Mouse (Mus musculus) cerebellum, postnatal 4 days (tissue): ENCODE measurements at regions not wholly inside any gene's neighbourhood (a gene's known extent, or its start where the extent isn't known, plus 50 kb on each side); places are given as distances from the start of the nearest gene placed in this dataset.
A peak's percentile ranks its signal among the peaks of the same experiment; 100 is the strongest.

Source experiments
- DNase-seq, 2 experiments: peaks; one replicate each; pipeline ENCODE4 v3.0.0; 2022; ENCODE audit warnings: low spot score in 2 of 2, mixed read lengths in 1 of 2

DNA sequence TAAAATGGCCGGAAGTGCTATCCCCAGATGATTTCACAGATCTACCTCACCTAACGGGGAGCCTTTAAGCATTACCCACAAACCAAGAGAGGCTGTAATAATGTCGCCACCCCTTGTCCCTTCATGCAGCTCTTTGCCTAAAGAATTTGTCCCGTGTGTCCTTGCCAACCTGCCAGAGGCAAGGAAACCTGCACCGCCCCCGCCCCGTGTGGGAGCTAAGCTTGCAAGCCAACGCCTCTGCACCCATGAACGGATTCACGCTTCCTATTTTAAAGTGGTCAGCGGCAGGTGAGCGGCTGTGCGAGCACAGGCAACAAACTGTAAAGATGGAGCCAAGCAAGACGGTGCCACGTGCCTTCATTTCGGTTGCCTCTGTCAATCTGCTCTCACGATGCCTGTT is 63.1 kb downstream of the Gm11011 start:
- DNase-seq: no peak

DNA sequence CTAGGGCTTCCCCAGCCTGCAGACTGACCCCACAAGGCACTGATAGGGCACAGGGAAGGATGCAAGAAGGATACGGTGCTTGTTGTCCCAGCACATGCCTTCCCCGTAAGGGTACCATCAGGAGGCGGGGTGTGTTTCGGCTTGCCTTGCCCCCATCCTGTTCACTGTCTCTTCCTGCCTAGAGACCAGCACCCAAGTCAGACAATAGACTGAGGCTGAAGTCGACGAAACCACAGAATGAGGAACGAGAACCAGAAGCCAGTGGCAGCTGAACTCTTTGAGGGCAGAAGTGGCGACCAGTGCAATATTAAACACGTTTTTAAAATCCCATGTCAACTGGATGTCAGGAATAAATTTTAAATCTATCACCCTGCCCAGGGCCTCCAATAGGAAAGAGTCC is 67.6 kb downstream of the Gm11011 start:
- DNase-seq: no peak

- DNase-seq: no peak
Observed at GRCm38 (mm10) chr2:169515350-169515749, 72.2 kb downstream of the Gm11011 start.

DNA sequence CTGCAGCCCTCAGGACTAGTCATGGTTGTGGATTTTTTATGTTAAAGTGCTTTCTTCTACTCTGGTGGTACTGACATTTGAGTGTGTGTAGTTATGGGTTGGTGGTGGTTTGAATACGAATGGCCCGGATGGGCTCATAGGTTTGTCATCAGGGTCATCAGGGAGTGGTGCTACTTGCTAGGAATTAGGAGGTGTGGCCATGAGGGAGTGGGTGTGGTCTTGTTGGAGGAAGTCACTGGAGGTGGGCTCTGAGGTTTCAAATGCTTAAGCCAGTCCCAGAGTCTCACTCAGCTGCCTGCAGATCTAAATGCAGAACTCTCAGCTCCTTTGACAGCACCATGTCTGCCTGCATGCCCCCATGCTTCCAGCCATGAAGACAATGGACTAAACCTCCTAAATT is 76.8 kb downstream of the Gm11011 start:
- no peak for DNase-seq

DNA sequence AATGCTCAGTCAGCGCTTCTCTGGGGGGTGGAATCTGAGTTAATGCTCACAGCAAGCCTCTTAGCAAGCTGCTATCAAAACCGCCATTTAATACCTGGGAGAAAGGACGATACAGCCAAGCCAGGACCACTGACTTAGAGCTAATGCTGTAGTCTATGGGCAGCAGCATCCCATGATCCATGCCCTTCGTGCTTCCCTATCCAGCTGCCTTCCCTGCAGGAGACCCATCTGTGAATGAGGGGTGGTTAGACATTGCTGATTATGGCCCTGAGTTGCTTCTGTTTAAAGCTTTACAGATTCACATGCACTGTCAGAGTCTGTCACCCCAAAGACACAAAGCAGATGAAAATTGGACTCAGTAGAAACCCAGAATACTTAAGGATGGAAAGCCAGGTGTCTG is 78.1 kb downstream of the Gm11011 start:
- no peak for DNase-seq

- DNase-seq: no peak
Observed at GRCm38 (mm10) chr2:169504416-169505057, 83.0 kb downstream of the Gm11011 start.

DNA sequence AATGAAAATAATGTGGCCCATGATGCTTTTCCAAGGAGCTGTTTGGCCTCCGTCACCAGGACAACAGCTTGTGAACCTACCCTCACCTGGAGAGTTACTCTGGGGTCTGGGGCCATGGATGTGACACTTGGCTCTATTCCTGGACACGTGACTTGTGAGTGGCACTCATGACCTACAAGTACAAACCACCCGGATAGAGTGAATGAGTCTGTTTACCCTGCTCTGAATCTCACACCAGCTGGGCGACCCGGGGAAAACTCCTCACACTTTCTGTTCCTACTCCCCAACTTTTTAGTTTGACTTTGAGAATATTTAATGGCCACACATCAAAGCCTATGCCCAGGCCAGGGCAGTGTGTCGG is 84.0 kb downstream of the Gm11011 start:
- no peak for DNase-seq

GRCm38 (mm10) chr2:169502717-169503597 is 84.6 kb downstream of the Gm11011 start:
- no peak for DNase-seq

- no peak for DNase-seq
Observed at GRCm38 (mm10) chr2:169501736-169502340, 85.7 kb downstream of the Gm11011 start.

GRCm38 (mm10) chr2:169495368-169495767 is 92.2 kb downstream of the Gm11011 start:
- no peak for DNase-seq

DNA sequence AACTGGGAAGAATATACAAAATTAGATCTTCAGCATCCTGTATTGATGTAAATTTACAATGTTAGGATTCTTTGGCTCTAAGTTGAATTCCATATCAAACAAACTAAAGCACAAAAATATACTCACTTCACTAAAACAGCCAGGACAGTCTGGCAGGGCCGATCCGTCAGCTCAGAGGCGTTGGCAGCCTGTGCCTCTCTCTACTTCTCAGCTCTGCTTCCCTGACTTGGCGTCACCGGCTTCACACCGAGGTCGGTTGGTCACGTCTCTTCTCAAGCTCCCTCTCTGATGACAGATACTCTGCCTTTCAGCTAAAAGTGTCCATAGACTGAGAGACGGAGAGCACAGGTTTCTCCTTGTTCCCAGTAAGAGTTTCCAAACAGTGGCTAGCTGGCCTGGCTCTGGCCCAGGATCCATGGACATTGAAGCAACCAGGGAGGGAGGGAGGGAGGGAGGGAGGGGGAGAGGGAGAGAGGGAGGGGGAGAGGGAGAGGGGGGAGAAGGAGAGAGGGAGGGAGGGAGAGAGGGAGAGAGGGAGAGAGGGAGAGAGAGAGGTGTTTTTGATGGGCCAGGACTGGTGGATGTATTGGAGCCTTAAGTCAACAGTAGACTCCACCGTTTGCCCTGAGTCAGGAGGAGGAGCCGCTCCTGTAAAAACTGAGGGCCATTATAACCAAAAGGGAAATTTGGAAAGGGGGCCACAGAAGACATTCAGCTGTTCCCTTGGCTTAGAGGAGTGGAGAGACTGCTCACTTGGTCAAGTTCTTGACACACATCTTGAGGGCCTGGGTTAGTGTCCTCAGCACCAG is 92.8 kb downstream of the Gm11011 start:
- no peak for DNase-seq

- no peak for DNase-seq
Observed at GRCm38 (mm10) chr2:169493609-169494275, 93.8 kb downstream of the Gm11011 start.

GRCm38 (mm10) chr2:169483934-169484333 is 103.6 kb downstream of the Gm11011 start:
- peak in 1 of 2 experiments; percentile 12 for DNase-seq

DNA sequence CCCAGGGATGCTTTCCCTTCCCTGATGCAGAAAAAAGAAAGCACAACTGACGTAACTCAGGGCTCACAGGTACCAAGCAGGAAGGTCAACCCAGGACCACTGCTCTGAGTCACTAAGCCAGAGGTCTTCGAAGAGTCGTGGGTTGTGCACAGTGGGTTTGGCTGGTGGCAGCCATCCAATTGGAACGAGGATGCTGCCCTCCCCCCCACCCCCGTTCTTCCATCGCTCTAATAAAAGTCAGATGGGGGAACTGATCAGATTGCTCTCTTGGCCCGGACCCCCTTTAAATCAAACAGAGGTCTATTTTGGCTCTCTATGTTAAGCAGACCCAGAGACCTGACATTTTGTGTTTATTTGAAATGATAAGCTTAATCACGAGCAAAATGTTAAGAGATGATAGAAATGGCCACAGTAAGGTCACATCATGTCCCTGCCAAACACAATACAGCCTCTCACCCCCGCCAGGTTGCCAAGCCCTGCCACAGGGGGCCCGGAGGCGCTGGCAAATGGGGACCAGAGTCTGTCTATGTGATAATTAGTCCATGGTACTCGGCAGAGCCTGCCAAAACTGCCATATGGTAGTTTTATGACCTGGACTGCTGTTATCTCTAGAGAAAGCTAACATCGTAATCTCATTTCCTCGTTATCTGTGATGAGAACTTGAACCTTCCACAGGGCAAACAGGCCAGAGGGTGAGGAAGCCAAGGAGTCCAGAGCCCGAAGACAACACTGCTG is 105.6 kb downstream of the Gm11011 start:
- DNase-seq: peak in 1 of 2 experiments; percentile 72

GRCm38 (mm10) chr2:169474418-169475112 is 113.0 kb downstream of the Gm11011 start:
- no peak for DNase-seq

DNA sequence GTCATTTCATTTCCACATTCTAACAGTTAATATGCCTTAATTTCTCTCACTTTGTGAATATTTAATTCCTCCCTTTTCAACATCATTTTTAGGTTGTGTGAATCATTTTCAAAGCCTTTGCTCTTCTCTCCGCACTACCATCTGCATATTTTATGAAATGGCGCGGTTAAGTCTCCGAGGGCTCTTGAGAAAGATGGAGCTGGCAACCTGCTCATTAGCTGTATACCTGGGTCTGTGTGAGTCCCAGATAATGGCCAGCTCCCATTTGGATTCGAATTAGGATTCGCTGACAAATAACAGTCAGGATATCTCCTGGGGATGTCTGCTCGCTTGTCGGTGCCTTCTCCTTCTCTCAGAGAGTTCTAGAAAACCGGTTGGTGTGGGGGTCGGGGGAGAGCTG is 118.0 kb downstream of the Gm11011 start:
- no peak for DNase-seq

GRCm38 (mm10) chr2:169467621-169468020 is 119.9 kb downstream of the Gm11011 start:
- no peak for DNase-seq

DNA sequence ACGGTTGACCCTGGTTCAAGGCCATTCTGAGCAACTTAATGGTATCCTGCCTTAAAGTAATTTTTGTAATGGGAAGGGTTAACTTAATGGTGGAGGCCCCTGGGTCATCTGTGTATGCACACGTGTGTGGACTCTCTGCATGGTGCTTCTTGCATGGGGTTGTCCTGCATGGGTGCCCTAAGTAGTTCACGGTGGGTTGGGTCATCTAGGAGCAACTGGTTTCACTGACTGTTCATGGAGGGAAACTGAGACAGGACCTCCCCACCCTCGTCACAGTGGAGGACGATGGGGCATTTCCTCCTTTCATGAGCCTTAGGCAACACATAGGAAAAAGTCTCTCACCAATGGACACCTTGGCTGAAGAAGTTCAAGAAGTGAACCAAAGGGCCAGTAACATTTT is 123.4 kb downstream of the Gm11011 start:
- no peak for DNase-seq

GRCm38 (mm10) chr2:169461491-169462039 is 126.0 kb downstream of the Gm11011 start:
- no peak for DNase-seq

GRCm38 (mm10) chr2:169452956-169453355 is 134.6 kb downstream of the Gm11011 start:
- no peak for DNase-seq
